Mouse (Mus musculus): ENCODE measurements at regions not wholly inside any gene's neighbourhood (a gene's known extent, or its start where the extent isn't known, plus 50 kb on each side); places are given as distances from the start of the nearest gene placed in this dataset.

DNA sequence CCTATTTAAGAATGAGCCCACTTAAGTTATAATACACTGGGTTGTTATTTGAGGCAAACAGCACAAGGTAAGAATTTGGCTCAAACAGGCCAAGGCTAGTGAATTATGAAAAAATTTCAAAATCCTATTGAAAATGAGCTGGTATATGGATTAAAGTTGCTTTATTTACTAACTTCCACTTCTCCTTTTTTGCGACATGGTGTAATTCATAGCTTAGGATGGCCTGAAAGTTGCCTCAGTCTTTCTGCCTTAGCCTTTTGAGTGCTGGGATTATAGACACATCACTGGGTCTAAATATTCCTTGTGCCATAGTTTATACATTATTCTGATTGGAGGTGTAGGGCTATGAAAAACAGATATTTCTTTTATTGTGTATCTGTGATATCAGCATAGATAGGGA lies 81.9 kb downstream of the Edem1 start:
- no peak for DNase-seq (ENCODE audit: extremely low read depth, low read depth, low spot score)
- Histone ChIP-seq H3K4me3 (ENCODE audit: insufficient read depth, low read depth, low read length) (no peak overlapping the region), H3K27me3 (ENCODE audit: control insufficient read depth, insufficient read depth, low read length) (no peaks in the 10 kb centered on the region), H3K9ac (ENCODE audit: low read depth, low read length) (no peak overlapping the region), H3K27ac (replicated peaks; ENCODE audit: insufficient read depth, low read depth, low read length) (no peak overlapping the region), H3K79me2 (ENCODE audit: control insufficient read depth, insufficient read depth, low read length) (no peaks in the 10 kb centered on the region), H3K4me1 (ENCODE audit: control insufficient read depth, insufficient read depth, low read length) (no peaks in the 10 kb centered on the region), H3K36me3 (ENCODE audit: control insufficient read depth, insufficient read depth, low read length) (no peaks in the 10 kb centered on the region)
- 84% methylated on average over 1 of the region's 1 CpGs for WGBS
- TF ChIP-seq POLR2A (IDR thresholded peaks at IDR 0.05; ENCODE audit: extremely low read depth, insufficient read depth, low read length), result no peak
- TF ChIP-seq CTCF (IDR thresholded peaks at IDR 0.05; ENCODE audit: low read depth, low read length), result no peak

DNA sequence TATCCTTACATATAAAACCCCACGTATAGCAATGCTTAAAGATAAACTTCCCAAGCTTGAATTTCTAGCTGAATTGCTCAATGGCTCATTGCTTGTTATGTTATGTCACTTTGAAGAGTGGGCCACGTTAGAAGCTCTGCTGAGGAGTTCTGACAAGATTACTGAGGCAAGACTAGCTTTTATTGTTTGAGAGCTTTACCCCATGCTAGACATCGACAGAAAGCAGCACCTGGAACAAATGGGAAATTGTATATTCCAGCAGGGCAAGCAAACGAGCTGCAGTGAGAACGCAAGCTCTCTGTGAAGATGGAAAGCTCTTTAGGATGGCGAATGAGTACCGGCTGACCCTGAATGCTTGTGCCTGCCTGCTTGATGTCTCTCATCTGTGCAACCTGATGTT lies 84.1 kb downstream of the Edem1 start:
- Histone ChIP-seq H3K27me3 (ENCODE audit: control insufficient read depth, insufficient read depth, low read length) (no peaks in the 10 kb centered on the region), H3K36me3 (ENCODE audit: control insufficient read depth, insufficient read depth, low read length) (no peaks in the 10 kb centered on the region), H3K9ac (ENCODE audit: low read depth, low read length) (no peak overlapping the region), H3K79me2 (ENCODE audit: control insufficient read depth, insufficient read depth, low read length) (no peaks in the 10 kb centered on the region), H3K27ac (replicated peaks; ENCODE audit: insufficient read depth, low read depth, low read length) (no peak overlapping the region), H3K4me3 (ENCODE audit: insufficient read depth, low read depth, low read length) (no peak overlapping the region), H3K4me1 (ENCODE audit: control insufficient read depth, insufficient read depth, low read length) (no peaks in the 10 kb centered on the region)
- WGBS, result 66% methylated on average over 7 of the region's 7 CpGs
- no peak for DNase-seq (ENCODE audit: extremely low read depth, low read depth, low spot score)
- TF ChIP-seq POLR2A (IDR thresholded peaks at IDR 0.05; ENCODE audit: extremely low read depth, insufficient read depth, low read length) (no peak), CTCF (IDR thresholded peaks at IDR 0.05; ENCODE audit: low read depth, low read length) (no peak)

DNA sequence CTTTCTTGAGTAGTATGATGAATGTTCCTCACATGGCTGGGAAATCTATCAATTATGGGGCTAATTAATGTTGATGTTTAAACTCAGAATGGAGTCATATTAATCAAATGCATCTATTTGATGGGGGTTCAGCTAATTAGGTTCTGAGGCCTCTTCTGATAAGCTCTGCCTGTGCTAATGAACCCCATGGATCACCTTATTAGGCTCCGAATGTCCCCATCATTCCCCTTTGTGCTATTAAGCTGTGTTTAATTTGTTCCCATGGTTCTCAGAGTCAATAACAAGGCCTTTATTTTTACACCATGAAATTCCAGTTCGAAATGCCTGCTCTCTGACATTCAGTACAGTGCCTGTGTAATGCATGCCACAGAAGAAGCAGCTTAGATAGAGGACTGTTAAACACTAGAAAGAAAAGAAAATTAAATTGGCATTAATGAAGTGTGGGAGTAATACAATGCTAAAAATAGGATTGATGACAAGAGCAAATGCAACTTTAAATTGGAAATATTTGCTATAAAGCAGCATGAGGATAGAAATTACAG lies 91.0 kb downstream of the Edem1 start:
- 70% methylated on average over 2 of the region's 2 CpGs for WGBS
- no peaks in the 10 kb centered on the region for H3K4me1 ChIP-seq (ENCODE audit: control insufficient read depth, insufficient read depth, low read length)
- no peak overlapping the region for H3K9ac ChIP-seq (ENCODE audit: low read depth, low read length)
- no peaks in the 10 kb centered on the region for H3K36me3 ChIP-seq (ENCODE audit: control insufficient read depth, insufficient read depth, low read length)
- no peaks in the 10 kb centered on the region for H3K79me2 ChIP-seq (ENCODE audit: control insufficient read depth, insufficient read depth, low read length)
- no peak for TF ChIP-seq POLR2A (IDR thresholded peaks at IDR 0.05; ENCODE audit: extremely low read depth, insufficient read depth, low read length)
- no peak for TF ChIP-seq CTCF (IDR thresholded peaks at IDR 0.05; ENCODE audit: low read depth, low read length)
- H3K27ac ChIP-seq (replicated peaks; ENCODE audit: insufficient read depth, low read depth, low read length), result no peak overlapping the region
- DNase-seq (ENCODE audit: extremely low read depth, low read depth, low spot score), result no peak
- H3K4me3 ChIP-seq (ENCODE audit: insufficient read depth, low read depth, low read length), result no peak overlapping the region
- H3K27me3 ChIP-seq (ENCODE audit: control insufficient read depth, insufficient read depth, low read length), result no peaks in the 10 kb centered on the region

DNA sequence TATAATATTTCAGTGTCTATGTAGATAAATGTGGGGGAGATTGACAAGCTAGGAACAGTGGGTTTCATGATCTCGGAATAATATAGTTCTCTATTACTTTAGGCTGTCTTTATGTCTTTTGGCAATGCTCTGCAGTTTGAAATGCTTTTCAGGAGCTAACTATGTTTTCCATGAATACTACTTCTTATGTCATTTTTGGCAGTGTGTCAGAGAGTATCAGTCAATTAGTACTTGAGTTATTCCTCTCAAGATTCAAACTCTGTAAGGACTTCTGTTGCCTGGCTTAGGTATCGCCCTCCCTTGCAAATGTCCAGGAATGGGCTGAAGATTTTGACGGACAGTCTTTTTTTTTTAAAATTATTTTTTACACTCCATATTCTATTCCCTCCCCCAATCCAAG lies 92.7 kb downstream of the Edem1 start:
- WGBS, result 89% methylated on average over 3 of the region's 3 CpGs
- no peak overlapping the region for H3K4me3 ChIP-seq (ENCODE audit: insufficient read depth, low read depth, low read length)
- no peaks in the 10 kb centered on the region for H3K36me3 ChIP-seq (ENCODE audit: control insufficient read depth, insufficient read depth, low read length)
- H3K4me1 ChIP-seq (ENCODE audit: control insufficient read depth, insufficient read depth, low read length), result no peaks in the 10 kb centered on the region
- H3K27ac ChIP-seq (replicated peaks; ENCODE audit: insufficient read depth, low read depth, low read length), result no peak overlapping the region
- no peak for TF ChIP-seq POLR2A (IDR thresholded peaks at IDR 0.05; ENCODE audit: extremely low read depth, insufficient read depth, low read length)
- no peak for TF ChIP-seq CTCF (IDR thresholded peaks at IDR 0.05; ENCODE audit: low read depth, low read length)
- H3K9ac ChIP-seq (ENCODE audit: low read depth, low read length), result no peak overlapping the region
- H3K79me2 ChIP-seq (ENCODE audit: control insufficient read depth, insufficient read depth, low read length), result no peaks in the 10 kb centered on the region
- no peaks in the 10 kb centered on the region for H3K27me3 ChIP-seq (ENCODE audit: control insufficient read depth, insufficient read depth, low read length)
- DNase-seq (ENCODE audit: extremely low read depth, low read depth, low spot score), result no peak

DNA sequence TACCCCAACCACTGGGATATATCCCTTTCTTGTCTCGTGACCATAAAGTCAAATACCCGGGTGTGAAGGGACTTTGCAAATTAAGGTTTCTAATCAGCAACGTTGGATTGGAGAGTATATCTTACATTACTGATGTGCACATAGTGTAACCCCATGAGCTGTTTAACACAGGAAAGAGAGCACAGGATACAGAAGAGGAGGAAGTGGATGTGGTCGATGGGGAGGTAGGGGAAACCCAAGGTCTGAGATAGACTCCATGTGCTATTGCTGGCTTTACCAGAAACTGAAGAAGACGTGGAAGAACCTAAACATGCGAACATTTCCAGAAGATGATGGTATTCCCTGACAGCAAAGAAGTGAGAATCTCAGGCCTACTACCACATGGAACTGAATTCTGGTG lies 94.1 kb downstream of the Edem1 start:
- Histone ChIP-seq H3K79me2 (ENCODE audit: control insufficient read depth, insufficient read depth, low read length) (no peaks in the 10 kb centered on the region), H3K27me3 (ENCODE audit: control insufficient read depth, insufficient read depth, low read length) (no peaks in the 10 kb centered on the region), H3K4me1 (ENCODE audit: control insufficient read depth, insufficient read depth, low read length) (no peaks in the 10 kb centered on the region), H3K36me3 (ENCODE audit: control insufficient read depth, insufficient read depth, low read length) (no peaks in the 10 kb centered on the region), H3K27ac (replicated peaks; ENCODE audit: insufficient read depth, low read depth, low read length) (no peak overlapping the region), H3K4me3 (ENCODE audit: insufficient read depth, low read depth, low read length) (no peak overlapping the region), H3K9ac (ENCODE audit: low read depth, low read length) (no peak overlapping the region)
- WGBS, result 75% methylated on average over 6 of the region's 6 CpGs
- no peak for TF ChIP-seq CTCF (IDR thresholded peaks at IDR 0.05; ENCODE audit: low read depth, low read length)
- TF ChIP-seq POLR2A (IDR thresholded peaks at IDR 0.05; ENCODE audit: extremely low read depth, insufficient read depth, low read length), result no peak
- DNase-seq (ENCODE audit: extremely low read depth, low read depth, low spot score), result no peak

DNA sequence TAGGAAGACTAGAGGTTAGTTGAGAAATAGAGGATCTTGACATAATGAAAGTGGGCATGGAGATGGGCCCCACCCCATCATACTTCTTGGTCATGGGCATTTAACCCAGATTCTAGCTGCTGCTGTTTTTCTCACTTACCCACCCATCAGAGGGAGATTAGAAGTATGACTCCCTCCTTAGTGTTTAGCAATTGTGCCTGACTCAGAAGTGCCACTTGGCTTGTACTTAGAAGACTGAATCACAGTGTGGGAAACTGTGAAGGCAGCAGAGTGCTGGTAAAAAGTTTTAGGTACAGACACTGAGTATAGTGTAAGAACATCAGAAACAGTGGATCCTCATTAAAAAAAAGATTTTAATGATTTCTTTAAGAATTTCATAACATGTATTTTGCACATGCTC lies 100.5 kb downstream of the Edem1 start:
- no peak for TF ChIP-seq POLR2A (IDR thresholded peaks at IDR 0.05; ENCODE audit: extremely low read depth, insufficient read depth, low read length)
- TF ChIP-seq CTCF (IDR thresholded peaks at IDR 0.05; ENCODE audit: low read depth, low read length), result no peak
- DNase-seq (ENCODE audit: extremely low read depth, low read depth, low spot score), result no peak

More for the DNA sequence above, 100.5 kb downstream of the Edem1 start:
- Histone ChIP-seq H3K9ac (ENCODE audit: low read depth, low read length) (no peak overlapping the region), H3K36me3 (ENCODE audit: control insufficient read depth, insufficient read depth, low read length) (no peaks in the 10 kb centered on the region), H3K4me1 (ENCODE audit: control insufficient read depth, insufficient read depth, low read length) (no peaks in the 10 kb centered on the region), H3K4me3 (ENCODE audit: insufficient read depth, low read depth, low read length) (no peak overlapping the region), H3K27me3 (ENCODE audit: control insufficient read depth, insufficient read depth, low read length) (no peaks in the 10 kb centered on the region), H3K79me2 (ENCODE audit: control insufficient read depth, insufficient read depth, low read length) (no peaks in the 10 kb centered on the region), H3K27ac (replicated peaks; ENCODE audit: insufficient read depth, low read depth, low read length) (no peak overlapping the region)

All from liver, adult 2 months (tissue).